Mouse (Mus musculus): Measurements from ENCODE around the gene Tjp3. TPM values are rescaled to one million over a fixed set of nuclear protein-coding genes. Genes with fewer than 3 reads are reported as not detected.
A peak's percentile ranks its signal among the peaks of the same experiment; 100 is the strongest.

Gene Tjp3
- polyA plus RNA-seq, 1 experiment from 2014 or later: 42.5 TPM

DNA sequence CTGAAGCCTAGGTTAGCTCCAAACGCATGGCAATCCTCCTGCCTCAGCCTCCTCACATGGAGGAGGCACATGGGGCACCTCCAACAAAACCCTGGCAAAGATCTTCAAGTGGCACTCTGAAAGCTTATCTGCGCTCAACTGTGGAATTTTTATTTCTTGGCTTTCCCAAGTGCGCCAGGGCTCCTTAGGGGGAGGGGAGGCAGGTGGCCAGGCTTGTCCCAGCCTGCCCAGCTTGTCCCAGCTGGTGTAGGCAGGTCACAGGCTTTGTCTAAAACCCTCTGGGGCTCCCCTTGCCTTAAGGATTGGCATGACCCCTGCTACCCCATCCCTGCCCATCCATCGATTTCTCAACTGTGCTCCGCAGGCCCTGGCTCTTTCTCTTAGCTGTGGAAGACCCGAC is 7.2 kb downstream of the Tjp3 start:
- DNase-seq (ENCODE audit: low spot score): no peak
- no peak for ATAC-seq (ENCODE audit: low FRiP score, low TSS enrichment)
- Histone ChIP-seq H3K27me3 (ENCODE audit: control insufficient read depth, insufficient read depth, low read length) (no peaks in the 10 kb centered on the region), H3K4me2 (replicated peaks; ENCODE audit: low read depth) (peak overlapping the region; percentile 65; the same call in 1 of the 2 replicates), H3K9me3 (ENCODE audit: control insufficient read depth, low read length) (no peaks in the 10 kb centered on the region), H3K4me3 (ENCODE audit: low read depth, low read length) (no peak overlapping the region), H3K4me1 (replicated peaks; ENCODE audit: control insufficient read depth, insufficient read depth) (no peaks in the 10 kb centered on the region), H3K27ac (replicated peaks) (no peak overlapping the region), H3K36me3 (ENCODE audit: control insufficient read depth, insufficient read depth, low read length) (no peaks in the 10 kb centered on the region), H3K9ac (ENCODE audit: low read length) (0 out of 2 replicates have a peak overlapping the region, but pooled peaks have one; percentile 23)
- WGBS: 45% methylated on average over 6 of the region's 6 CpGs
- TF ChIP-seq EP300 (optimal IDR thresholded peaks at IDR 0.05): no peak
- TF ChIP-seq CTCF (IDR thresholded peaks at IDR 0.05; ENCODE audit: low read depth): no peak

DNA sequence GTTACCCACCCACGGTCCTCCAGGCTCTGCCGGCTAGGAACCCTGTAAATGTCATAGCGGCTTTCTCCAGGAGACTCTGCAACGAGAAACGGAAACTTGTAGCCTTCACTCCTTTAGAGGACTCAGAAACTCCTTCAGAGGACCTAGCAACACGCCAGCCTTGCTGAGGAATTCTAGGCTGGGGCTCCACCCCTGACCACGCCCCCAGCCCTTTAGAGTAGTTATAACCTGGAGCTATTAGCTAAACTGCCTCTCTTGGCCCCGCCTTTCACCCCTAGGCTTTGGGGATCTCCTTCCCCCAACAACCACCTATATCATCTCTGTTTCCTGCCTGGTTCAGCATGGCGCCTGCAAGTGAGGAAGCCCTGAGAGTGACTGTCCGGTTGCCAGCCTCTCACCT is 11.9 kb downstream of the Tjp3 start:
- TF ChIP-seq CTCF (IDR thresholded peaks at IDR 0.05; ENCODE audit: low read depth) (no peak), EP300 (optimal IDR thresholded peaks at IDR 0.05) (no peak)

GRCm38 (mm10) chr10:81277676-81278075 is 13.7 kb downstream of the Tjp3 start:
- no peak overlapping the region for H3K4me2 ChIP-seq (replicated peaks; ENCODE audit: low read depth)
- DNase-seq (ENCODE audit: low spot score) (no peak), ATAC-seq (ENCODE audit: low FRiP score, low TSS enrichment) (no peak)
- TF ChIP-seq CTCF (IDR thresholded peaks at IDR 0.05; ENCODE audit: low read depth): no peak
- no peak for TF ChIP-seq EP300 (optimal IDR thresholded peaks at IDR 0.05)
- H3K9me3 ChIP-seq (ENCODE audit: control insufficient read depth, low read length): no peaks in the 10 kb centered on the region
- H3K36me3 ChIP-seq (ENCODE audit: control insufficient read depth, insufficient read depth, low read length): peaks cover 14% of the 10 kb centered on the region; the same call in 1 of the 2 replicates
- no peaks in the 10 kb centered on the region for H3K4me1 ChIP-seq (replicated peaks; ENCODE audit: control insufficient read depth, insufficient read depth)
- H3K9ac ChIP-seq (ENCODE audit: low read length): no peak overlapping the region
- no peak overlapping the region for H3K27ac ChIP-seq (replicated peaks)
- no peaks in the 10 kb centered on the region for H3K27me3 ChIP-seq (ENCODE audit: control insufficient read depth, insufficient read depth, low read length)
- 76% methylated on average over 22 of the region's 22 CpGs for WGBS
- no peak overlapping the region for H3K4me3 ChIP-seq (ENCODE audit: low read depth, low read length)

More for the DNA sequence above, 11.9 kb downstream of the Tjp3 start:
- ATAC-seq (ENCODE audit: low FRiP score, low TSS enrichment): no peak
- Histone ChIP-seq H3K9ac (ENCODE audit: low read length) (no peak overlapping the region), H3K27ac (replicated peaks) (no peak overlapping the region), H3K36me3 (ENCODE audit: control insufficient read depth, insufficient read depth, low read length) (0 out of 2 replicates have a peak, but pooled peaks cover 2% of the 10 kb centered on the region), H3K4me3 (ENCODE audit: low read depth, low read length) (no peak overlapping the region), H3K9me3 (ENCODE audit: control insufficient read depth, low read length) (no peaks in the 10 kb centered on the region), H3K27me3 (ENCODE audit: control insufficient read depth, insufficient read depth, low read length) (no peaks in the 10 kb centered on the region), H3K4me1 (replicated peaks; ENCODE audit: control insufficient read depth, insufficient read depth) (no peaks in the 10 kb centered on the region), H3K4me2 (replicated peaks; ENCODE audit: low read depth) (no peak overlapping the region)
- no peak for DNase-seq (ENCODE audit: low spot score)
- WGBS: 42% methylated on average over 10 of the region's 10 CpGs

- no peak overlapping the region for H3K4me3 ChIP-seq (ENCODE audit: low read depth, low read length)
- no peak for TF ChIP-seq EP300 (optimal IDR thresholded peaks at IDR 0.05)
- no peak for TF ChIP-seq CTCF (IDR thresholded peaks at IDR 0.05; ENCODE audit: low read depth)
- no peaks in the 10 kb centered on the region for H3K27me3 ChIP-seq (ENCODE audit: control insufficient read depth, insufficient read depth, low read length)
- H3K36me3 ChIP-seq (ENCODE audit: control insufficient read depth, insufficient read depth, low read length): peaks cover 30% of the 10 kb centered on the region
- no peak overlapping the region for H3K4me2 ChIP-seq (replicated peaks; ENCODE audit: low read depth)
- H3K4me1 ChIP-seq (replicated peaks; ENCODE audit: control insufficient read depth, insufficient read depth): no peaks in the 10 kb centered on the region; the same call in 1 of the 2 replicates
- no peak overlapping the region for H3K9ac ChIP-seq (ENCODE audit: low read length)
- H3K9me3 ChIP-seq (ENCODE audit: control insufficient read depth, low read length): no peaks in the 10 kb centered on the region
- ATAC-seq (ENCODE audit: low FRiP score, low TSS enrichment): no peak
- DNase-seq (ENCODE audit: low spot score): no peak
- WGBS: 95% methylated on average over 19 of the region's 19 CpGs
- no peak overlapping the region for H3K27ac ChIP-seq (replicated peaks)
Observed at GRCm38 (mm10) chr10:81273842-81274241, 17.5 kb downstream of the Tjp3 start.

DNA sequence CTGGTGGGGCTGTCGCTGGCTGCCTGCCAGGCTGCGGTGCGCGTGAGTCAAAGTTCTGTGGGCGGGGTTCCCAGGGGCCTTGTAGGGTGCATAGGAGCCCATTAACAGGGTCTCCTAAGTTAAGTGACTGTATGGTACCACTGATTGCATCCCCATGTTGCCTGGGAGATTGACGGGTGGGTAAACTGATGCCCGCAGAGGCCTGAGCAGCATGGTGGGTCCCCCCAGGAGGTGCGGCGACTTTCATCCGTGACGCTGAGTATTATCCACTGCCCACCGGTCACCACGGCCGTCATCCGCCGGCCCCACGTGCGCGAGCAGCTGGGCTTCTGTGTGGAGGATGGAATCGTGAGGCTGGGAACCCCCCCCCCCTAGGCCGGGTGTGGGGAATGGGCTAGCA is 19.0 kb downstream of the Tjp3 start:
- H3K9me3 ChIP-seq (ENCODE audit: control insufficient read depth, low read length): no peaks in the 10 kb centered on the region
- DNase-seq (ENCODE audit: low spot score): no peak
- no peaks in the 10 kb centered on the region for H3K27me3 ChIP-seq (ENCODE audit: control insufficient read depth, insufficient read depth, low read length)
- no peak overlapping the region for H3K9ac ChIP-seq (ENCODE audit: low read length)
- H3K27ac ChIP-seq (replicated peaks): no peak overlapping the region
- TF ChIP-seq CTCF (IDR thresholded peaks at IDR 0.05; ENCODE audit: low read depth): no peak
- TF ChIP-seq EP300 (optimal IDR thresholded peaks at IDR 0.05): no peak
- H3K36me3 ChIP-seq (ENCODE audit: control insufficient read depth, insufficient read depth, low read length): peaks cover 30% of the 10 kb centered on the region
- peaks cover 2% of the 10 kb centered on the region; the same call in 1 of the 2 replicates for H3K4me1 ChIP-seq (replicated peaks; ENCODE audit: control insufficient read depth, insufficient read depth)
- no peak overlapping the region for H3K4me3 ChIP-seq (ENCODE audit: low read depth, low read length)
- no peak for ATAC-seq (ENCODE audit: low FRiP score, low TSS enrichment)
- 87% methylated on average over 21 of the region's 21 CpGs for WGBS
- H3K4me2 ChIP-seq (replicated peaks; ENCODE audit: low read depth): no peak overlapping the region

- Histone ChIP-seq H3K36me3 (ENCODE audit: control insufficient read depth, insufficient read depth, low read length) (peaks cover 34% of the 10 kb centered on the region), H3K27me3 (ENCODE audit: control insufficient read depth, insufficient read depth, low read length) (no peaks in the 10 kb centered on the region), H3K4me1 (replicated peaks; ENCODE audit: control insufficient read depth, insufficient read depth) (peaks cover 2% of the 10 kb centered on the region; the same call in 1 of the 2 replicates), H3K4me2 (replicated peaks; ENCODE audit: low read depth) (peak overlapping the region; percentile 78), H3K9me3 (ENCODE audit: control insufficient read depth, low read length) (no peaks in the 10 kb centered on the region), H3K4me3 (ENCODE audit: low read depth, low read length) (peak overlapping the region; percentile 55), H3K27ac (replicated peaks) (peak overlapping the region; percentile 70; the same call in 1 of the 2 replicates), H3K9ac (ENCODE audit: low read length) (peak overlapping the region; percentile 87)
- ATAC-seq (ENCODE audit: low FRiP score, low TSS enrichment) (no peak), DNase-seq (ENCODE audit: low spot score) (no peak)
- TF ChIP-seq CTCF (IDR thresholded peaks at IDR 0.05; ENCODE audit: low read depth) (no peak), EP300 (optimal IDR thresholded peaks at IDR 0.05) (no peak)
- WGBS: 75% methylated on average over 16 of the region's 16 CpGs
Observed at GRCm38 (mm10) chr10:81268643-81269412, 22.6 kb downstream of the Tjp3 start.
